Mouse (Mus musculus): ENCODE results near the gene Gm10719. TPM values are rescaled to one million over a fixed set of nuclear protein-coding genes. Genes with fewer than 3 reads are reported as not detected.
"Not testable (repeated sequence)": the region's sequence is repeated elsewhere in the genome, so short reads cannot be mapped to it uniquely, and the experiment has no call there.

Gm10719 gene
- polyA plus RNA-seq, 1 experiment from 2014 or later = not detected

- H3K4me2 ChIP-seq; H3K27ac ChIP-seq; H3K36me3 ChIP-seq (replicated peaks); H3K4me3 ChIP-seq (replicated peaks); H3K9ac ChIP-seq; H3K27me3 ChIP-seq; H3K4me1 ChIP-seq; ATAC-seq (ENCODE audit: low FRiP score); H3K9me3 ChIP-seq: not testable (repeated sequence)
- 62% methylated on average over 14 of the region's 16 CpGs for WGBS
These were observed 12.2 kb downstream of the Gm10719 start for GRCm38 (mm10) chr9:3029276-3030000.

GRCm38 (mm10) chr9:3030677-3031318 is 13.6 kb downstream of the Gm10719 start:
- not testable (repeated sequence) for H3K9me3 ChIP-seq; H3K27ac ChIP-seq; H3K4me1 ChIP-seq; ATAC-seq (ENCODE audit: low FRiP score); H3K27me3 ChIP-seq; H3K4me3 ChIP-seq (replicated peaks); H3K4me2 ChIP-seq; H3K36me3 ChIP-seq (replicated peaks); H3K9ac ChIP-seq
- WGBS = 59% methylated on average over 3 of the region's 10 CpGs

GRCm38 (mm10) chr9:3034299-3034698 is 17.1 kb downstream of the Gm10719 start, which contains the start of gene Gm17535:
Gene Gm17535, plus strand, starts transcription at chr9:3034599.
- not testable (repeated sequence) for H3K27me3 ChIP-seq; H3K36me3 ChIP-seq (replicated peaks); H3K4me3 ChIP-seq (replicated peaks); H3K9ac ChIP-seq; ATAC-seq (ENCODE audit: low FRiP score); H3K27ac ChIP-seq; H3K9me3 ChIP-seq; H3K4me2 ChIP-seq; H3K4me1 ChIP-seq
- WGBS = 54% methylated on average over 1 of the region's 8 CpGs

GRCm38 (mm10) chr9:3036577-3036976 is 19.4 kb downstream of the Gm10719 start, which contains the start of gene Gm10715:
Gene Gm10715, plus strand, starts transcription at chr9:3036877.
- not testable (repeated sequence) for H3K36me3 ChIP-seq (replicated peaks); H3K27me3 ChIP-seq; H3K4me1 ChIP-seq; H3K9me3 ChIP-seq; H3K4me2 ChIP-seq; H3K27ac ChIP-seq; H3K9ac ChIP-seq; H3K4me3 ChIP-seq (replicated peaks); ATAC-seq (ENCODE audit: low FRiP score)
- WGBS = 79% methylated on average over 8 of the region's 8 CpGs

GRCm38 (mm10) chr9:3038161-3038560 is 21.0 kb downstream of the Gm10719 start:
- not testable (repeated sequence) for H3K27ac ChIP-seq; H3K4me2 ChIP-seq; H3K9ac ChIP-seq; H3K4me3 ChIP-seq (replicated peaks); H3K4me1 ChIP-seq; ATAC-seq (ENCODE audit: low FRiP score); H3K36me3 ChIP-seq (replicated peaks); H3K27me3 ChIP-seq; H3K9me3 ChIP-seq
- 68% methylated on average over 4 of the region's 4 CpGs for WGBS

Small RNAs within 50 kb of the gene (microRNA-seq; reads per million reads assigned to microRNA genes)
- gene Mir101c = not detected

Other genes starting within 250 kb of the Gm10719 start
- gene Gm10722, start 16.5 kb upstream of the Gm10719 start, polyA plus RNA-seq (2016; fragmentation: Nextera tagmentation; extraction: Ambion mirVana) = not detected in 2 replicates
- not detected in 2 replicates for gene Gm11168, start 14.1 kb upstream of the Gm10719 start, polyA plus RNA-seq (2016; fragmentation: Nextera tagmentation; extraction: Ambion mirVana)
- not detected in 2 replicates for gene Gm10721, start 4.3 kb upstream of the Gm10719 start, polyA plus RNA-seq (2016; fragmentation: Nextera tagmentation; extraction: Ambion mirVana)
- not detected in 2 replicates for gene Gm10720, start 1.8 kb upstream of the Gm10719 start, polyA plus RNA-seq (2016; fragmentation: Nextera tagmentation; extraction: Ambion mirVana)
- gene Gm10718, start 6.1 kb downstream of the Gm10719 start, polyA plus RNA-seq (2016; fragmentation: Nextera tagmentation; extraction: Ambion mirVana) = 1.2 TPM in 1 of 2 replicates, not detected in the other
- gene Gm10717, start 8.0 kb downstream of the Gm10719 start, polyA plus RNA-seq (2016; fragmentation: Nextera tagmentation; extraction: Ambion mirVana) = 0.63 and 0.84 TPM in 2 replicates
- gene Gm17535, start 17.2 kb downstream of the Gm10719 start, polyA plus RNA-seq (2016; fragmentation: Nextera tagmentation; extraction: Ambion mirVana) = not detected in 2 replicates
- gene Gm10715, start 19.5 kb downstream of the Gm10719 start, polyA plus RNA-seq (2016; fragmentation: Nextera tagmentation; extraction: Ambion mirVana) = not detected in 2 replicates